Mouse (Mus musculus): Measurements from ENCODE around the gene Dlg4.
"Not testable (repeated sequence)": the region's sequence is repeated elsewhere in the genome, so short reads cannot be mapped to it uniquely, and the experiment has no call there.

Dlg4 gene

DNA sequence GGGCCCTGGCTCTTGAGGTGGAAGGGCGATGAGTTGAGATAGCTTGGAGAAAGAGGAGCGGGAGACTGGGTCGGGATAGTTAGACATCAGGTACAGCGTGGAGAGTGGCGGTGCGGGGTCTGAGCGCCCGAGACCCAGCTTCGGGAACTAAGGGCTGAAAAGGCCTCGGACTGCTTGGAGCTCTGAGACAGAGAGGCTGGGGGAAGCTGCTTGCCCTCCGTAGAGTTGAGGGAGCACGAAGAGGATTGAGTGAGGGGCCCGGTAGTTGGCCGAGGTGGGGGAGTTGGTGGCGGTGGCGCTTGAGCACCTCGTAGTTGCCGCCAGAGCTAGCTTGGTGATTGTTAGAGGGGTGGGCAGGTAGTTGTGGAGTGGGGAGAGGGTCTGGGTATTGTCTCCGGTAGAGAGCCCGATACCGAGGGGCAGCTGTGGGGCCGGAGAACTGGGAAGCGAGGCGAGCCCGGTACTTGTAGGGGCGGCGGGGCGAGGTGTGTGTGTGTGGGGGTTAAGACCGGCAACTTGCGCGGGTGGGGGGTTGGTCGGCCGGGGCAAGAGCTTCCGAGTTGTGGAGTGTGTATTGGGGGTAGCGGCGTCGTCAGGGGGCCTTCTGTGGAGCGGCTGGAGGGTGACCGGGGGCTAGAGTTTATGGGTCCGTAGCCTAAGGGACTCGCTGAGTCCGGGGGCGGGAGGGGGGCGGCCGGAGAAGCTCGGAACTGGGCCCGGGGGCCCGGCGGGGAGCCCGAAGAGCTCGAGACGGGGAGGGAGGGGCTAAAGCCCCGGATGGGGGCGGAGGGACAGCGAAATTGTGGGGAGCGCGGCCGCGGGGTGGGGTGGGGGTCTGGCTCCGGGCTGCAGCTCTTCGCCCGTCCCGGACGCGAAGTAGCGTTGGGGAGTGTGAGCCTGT lies 20.3 kb upstream of the Dlg4 start:
- DNase-seq (ENCODE audit: low read depth, low spot score), result peak; percentile 80

DNA sequence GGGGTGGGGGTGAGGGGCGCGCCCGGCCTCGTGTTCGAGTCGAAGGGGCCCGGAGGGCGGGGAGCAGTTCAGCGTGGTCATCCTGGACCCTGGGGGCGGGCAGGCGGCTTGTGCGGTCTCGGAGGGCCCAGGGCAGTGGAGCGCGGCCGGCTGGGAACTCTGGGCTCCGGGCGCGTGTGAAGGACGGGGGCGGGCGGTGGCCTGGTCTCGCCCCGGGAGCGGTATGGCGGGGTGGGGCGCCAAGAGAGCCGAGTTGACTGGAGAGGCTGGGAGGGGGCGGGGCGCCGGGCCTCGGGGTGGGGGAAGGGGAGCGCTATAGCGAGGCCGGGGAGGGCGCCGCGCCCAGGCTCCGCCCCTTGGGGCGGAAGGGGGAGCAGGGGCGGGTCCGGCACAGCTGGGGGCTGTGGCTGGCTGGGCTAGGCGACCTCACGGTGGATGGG lies 19.7 kb upstream of the Dlg4 start:
- peak; percentile 88 for DNase-seq (ENCODE audit: low read depth, low spot score)

DNA sequence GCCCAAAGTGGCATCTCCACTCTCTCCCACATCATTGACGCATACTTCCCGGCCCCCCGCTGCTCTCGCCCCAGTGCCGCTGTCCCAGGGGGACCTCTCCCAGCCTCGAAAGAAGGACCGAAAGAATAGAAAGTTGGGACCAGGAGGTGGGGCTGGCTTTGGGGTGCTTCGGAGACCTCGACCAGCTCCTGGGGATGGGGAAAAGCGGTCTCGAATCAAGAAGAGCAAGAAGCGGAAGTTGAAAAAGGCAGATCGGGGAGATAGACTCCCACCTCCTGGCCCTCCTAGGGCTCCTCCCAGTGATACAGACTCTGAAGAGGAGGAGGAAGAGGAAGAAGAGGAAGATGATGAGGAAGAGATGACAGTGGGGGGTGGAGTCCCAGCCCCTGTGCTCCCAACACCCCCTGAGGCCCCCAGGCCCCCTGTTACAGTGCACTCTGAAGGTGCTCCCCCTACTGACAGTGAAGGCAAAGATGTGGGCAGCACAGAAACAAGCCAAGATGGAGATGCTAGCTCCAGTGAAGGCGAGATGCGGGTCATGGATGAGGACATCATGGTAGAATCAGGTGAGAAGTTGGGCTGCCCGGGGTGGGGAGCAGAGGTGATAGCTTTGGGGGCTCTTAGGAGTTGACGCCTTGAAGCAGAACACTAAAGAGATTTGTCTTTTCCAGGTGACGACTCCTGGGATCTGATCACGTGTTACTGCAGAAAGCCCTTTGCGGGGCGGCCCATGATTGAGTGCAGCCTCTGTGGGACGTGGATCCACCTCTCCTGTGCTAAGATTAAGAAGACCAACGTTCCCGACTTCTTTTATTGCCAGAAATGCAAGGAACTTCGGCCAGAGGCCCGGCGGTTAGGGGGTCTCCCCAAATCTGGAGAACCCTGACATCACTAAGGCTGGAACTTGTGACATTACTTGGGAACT lies 17.9 kb upstream of the Dlg4 start:
- no peak for DNase-seq (ENCODE audit: low read depth, low spot score)

DNA sequence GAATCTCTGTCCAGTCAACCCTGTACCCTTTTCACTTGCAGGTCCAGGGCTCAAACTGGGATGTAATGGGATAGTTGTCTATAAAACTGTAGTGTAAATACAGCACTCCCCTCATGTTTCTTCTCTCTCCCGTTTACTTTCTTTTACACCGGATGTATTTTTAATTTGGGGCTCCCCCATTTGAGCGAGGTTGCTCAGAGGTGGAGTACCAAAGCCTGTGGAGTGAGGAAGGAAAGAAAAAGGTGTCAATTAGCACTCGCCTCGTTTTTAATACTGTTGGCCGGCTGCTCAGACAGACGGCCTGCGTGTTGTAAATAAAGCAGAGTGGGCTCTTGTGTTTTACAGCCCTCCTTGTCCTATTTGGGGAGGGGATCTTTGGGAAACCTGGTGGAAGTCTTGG lies 17.1 kb upstream of the Dlg4 start:
- DNase-seq (ENCODE audit: low read depth, low spot score), result peak; percentile 49

DNA sequence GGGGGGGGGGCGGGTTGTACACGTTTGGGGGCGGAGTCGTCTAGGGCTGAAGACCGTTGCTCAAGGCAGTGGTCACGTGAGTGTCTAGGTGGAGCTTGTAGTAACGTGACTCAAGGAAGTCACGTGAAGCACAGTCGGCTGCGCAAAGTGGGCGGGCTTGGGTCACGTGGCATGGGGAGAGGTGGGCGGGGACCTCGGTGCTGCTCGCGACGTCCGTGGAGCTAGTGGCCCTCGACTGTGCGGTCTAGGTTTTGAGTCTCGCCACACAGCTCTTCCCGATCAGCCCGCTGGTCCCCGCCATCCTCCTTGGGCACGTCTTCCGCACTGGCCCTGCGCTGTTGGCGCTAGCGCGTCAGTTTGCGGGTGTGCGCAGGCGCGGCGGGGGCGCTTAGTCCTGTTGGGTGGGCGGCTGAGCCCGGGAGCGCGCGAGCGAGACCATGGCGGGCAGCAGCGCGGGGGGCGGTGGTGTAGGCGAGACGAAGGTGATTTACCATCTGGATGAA lies 16.3 kb upstream of the Dlg4 start, which contains the start of gene Dvl2:
Dvl2 (plus strand) TSS at position 200 of the 503 bp plus-strand sequence.
- peak; percentile 98 for DNase-seq (ENCODE audit: low read depth, low spot score)

DNA sequence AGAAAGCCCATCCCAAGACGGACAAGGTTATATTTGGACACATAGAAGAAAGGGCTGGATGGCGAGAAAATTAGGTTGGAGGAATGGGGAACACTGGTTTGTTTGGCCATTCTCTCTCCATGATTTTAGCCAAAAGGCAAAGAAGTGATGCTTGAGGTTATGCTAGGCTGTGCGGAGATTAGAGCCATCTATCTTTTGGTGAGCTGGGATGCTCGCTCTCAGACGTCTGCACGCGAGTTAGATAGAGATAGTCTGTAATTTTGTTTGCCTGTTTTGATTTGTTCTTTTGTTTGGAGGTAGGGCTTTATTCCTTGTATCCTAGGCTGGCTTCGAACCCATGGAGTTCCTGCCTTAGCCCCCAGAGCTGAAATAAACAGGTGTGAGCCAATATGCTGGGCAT lies 15.6 kb upstream of the Dlg4 start:
- DNase-seq (ENCODE audit: low read depth, low spot score), result no peak

DNA sequence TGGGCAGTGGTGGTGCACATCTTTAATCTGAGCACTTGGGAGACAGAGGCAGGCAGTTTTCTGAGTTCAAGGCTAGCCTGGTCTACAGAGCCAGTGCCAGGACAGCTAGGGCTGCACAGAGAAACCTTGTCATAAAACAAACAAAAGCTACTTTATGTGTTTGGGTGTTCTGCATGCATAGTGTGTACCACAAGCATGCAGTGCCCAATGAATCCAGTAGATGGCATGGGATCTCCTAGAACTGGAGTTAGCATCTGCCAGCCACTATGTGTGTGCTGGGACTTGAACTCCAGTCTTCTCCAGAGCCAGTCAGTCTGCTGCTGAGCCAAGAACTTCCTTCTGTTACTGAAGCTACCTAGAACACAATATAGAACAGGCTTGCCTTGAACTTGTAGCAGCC lies 14.9 kb upstream of the Dlg4 start:
- DNase-seq (ENCODE audit: low read depth, low spot score), result peak; percentile 76

DNA sequence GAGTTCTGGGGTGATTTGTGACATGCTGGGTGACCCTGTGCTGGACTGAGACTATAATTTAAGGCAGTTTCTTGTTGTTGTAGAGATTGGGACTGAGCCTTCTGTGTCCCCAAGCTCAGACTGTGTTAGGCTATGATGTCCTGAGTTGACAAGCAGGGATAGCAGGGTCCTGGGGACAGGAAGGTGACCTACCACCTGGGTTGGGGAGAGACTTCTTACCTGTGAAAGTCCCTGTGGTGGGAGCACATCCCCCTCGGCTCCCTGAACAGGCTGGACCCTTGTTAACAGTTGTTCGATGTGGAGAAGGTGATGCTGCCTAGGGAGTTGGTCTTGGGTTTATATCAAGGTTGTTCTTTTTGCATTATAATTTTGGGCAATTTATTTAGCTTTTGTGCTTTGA lies 14.3 kb upstream of the Dlg4 start:
- DNase-seq (ENCODE audit: low read depth, low spot score), result no peak

DNA sequence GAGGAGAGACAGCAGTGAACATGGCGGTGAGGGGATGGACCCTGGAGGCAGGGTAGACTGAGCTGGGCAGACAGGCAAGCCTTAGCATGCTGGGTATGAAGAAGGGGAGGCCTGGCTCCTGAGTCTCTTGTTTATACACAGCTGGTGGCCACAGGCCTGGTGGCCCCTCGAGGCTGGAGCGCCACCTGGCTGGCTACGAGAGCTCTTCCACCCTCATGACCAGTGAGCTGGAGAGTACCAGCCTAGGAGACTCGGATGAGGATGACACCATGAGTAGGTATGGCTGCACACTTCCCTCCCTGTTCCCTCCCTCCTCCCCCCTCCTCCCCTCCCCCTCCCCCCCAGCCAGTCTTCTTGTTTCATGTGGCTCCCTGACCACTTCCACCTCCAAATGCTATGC lies 11.2 kb upstream of the Dlg4 start:
- DNase-seq (ENCODE audit: low read depth, low spot score), result peak; percentile 64

DNA sequence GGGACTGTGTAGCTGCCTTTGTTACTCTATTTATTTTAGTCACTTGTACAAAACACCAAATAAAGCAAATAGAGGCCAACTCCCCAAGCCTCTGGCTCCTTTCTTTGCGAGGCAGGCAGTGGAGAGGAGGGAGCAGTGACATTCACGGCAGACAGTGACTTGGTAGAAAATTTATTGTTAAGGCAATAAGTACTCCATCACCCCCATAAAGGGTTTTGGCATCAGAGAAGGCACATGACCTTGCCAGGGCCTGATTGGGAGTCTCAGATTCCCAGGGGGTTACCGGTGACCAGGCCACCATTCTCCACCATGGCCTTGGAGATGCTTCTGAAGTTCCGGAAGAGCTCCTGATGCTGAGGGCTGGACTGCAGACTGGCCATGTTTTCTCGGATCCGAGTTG lies 6.7 kb upstream of the Dlg4 start:
- no peak for DNase-seq (ENCODE audit: low read depth, low spot score)

DNA sequence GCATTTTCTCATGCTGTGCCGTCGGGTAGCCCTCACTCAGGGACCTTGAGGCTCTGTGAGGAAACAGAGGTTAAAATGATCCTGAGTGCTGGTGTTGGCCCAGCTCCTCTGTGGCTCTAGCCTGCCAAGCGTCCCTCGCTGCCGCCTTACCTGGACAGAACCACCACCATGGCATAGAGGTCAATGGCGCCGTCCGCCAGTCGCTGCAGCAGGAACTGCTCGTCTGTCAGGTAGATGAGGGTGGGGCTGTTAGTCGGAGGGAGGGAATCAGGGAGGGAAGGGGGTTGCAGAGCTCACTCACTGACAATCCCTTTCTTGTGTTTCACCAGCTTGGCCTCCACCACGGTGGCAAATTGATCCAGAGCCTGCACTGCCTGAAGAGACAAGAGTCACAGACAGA lies 6.2 kb upstream of the Dlg4 start:
- no peak for DNase-seq (ENCODE audit: low read depth, low spot score)

DNA sequence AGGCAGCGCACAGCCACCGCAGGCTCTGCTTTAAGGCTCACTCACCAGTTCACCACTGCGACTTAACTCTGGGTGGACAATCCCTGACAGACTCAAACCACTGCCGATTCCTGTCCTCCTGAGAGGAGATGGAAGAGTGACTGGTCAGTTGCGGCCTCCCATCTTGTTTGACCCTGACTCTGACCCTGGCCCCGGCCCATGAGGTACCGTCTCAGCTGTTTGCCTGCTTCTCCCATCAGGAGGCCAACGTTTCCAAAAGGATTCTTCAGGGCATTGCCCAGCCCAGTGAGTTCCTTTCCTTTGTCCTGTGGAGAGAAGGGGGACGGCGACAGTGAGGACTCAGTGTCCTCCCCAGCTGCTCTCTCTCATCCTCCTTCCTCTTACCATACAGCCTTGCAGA lies 5.8 kb upstream of the Dlg4 start:
- no peak for DNase-seq (ENCODE audit: low read depth, low spot score)

DNA sequence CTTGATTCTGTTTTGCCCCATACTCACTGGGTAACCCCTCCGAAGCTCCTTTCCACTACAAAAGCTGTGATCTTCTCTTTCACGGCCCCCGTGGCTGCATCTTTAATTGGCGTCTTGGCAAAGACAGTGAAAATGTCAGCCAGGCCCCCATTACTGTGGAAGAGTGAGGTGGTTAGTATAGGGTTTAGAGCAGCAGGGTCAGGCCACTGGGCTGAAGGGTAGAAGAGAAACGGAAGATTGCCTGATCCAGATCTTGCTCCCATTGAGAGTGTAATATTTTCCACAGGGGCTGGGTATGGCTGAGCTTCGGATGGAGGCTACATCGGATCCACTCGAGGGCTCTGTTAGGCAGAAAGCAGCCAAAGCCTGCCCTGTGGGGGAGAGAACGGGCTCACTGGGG lies 3.8 kb upstream of the Dlg4 start:
- no peak for DNase-seq (ENCODE audit: low read depth, low spot score)

DNA sequence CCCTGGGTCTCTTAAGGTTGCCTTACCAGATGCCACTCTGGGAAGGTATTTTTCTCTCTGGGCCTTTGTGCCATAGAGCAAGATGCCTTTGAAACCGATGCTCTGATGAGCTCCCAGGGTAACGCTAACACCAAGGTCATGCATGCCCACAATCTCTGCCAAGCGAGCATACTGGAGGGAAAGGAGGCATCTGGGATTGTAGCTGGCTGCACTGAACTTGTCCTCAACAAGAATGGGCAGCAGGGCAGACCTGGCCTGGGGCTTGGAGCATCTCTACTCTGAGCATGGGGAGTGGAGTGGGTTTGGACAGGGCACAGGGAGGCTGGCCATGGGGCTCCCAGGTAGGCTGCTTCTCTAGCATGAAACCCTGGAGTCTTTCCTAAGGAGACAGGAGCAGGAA lies 3.3 kb upstream of the Dlg4 start:
- no peak for DNase-seq (ENCODE audit: low read depth, low spot score)

DNA sequence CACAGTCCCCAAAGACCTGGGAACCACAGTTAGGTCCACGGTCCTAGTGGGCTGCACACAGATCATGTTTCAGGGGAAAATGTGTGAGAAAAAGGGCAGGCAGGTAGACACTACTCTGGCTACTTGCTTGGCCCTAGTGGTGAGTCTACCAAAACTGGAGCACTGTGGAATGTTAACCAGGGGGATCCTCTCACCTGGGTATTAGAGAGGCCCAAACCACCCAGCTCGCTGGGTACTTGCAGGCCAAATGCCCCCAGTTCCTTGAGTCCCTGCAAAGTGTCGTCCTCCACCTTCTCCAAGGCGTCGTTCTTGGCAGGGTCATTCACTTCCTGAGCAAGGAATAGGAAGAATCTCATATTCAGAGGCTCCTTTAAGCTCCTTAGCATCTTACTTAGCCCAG lies 2.7 kb upstream of the Dlg4 start:
- DNase-seq (ENCODE audit: low read depth, low spot score), result no peak

DNA sequence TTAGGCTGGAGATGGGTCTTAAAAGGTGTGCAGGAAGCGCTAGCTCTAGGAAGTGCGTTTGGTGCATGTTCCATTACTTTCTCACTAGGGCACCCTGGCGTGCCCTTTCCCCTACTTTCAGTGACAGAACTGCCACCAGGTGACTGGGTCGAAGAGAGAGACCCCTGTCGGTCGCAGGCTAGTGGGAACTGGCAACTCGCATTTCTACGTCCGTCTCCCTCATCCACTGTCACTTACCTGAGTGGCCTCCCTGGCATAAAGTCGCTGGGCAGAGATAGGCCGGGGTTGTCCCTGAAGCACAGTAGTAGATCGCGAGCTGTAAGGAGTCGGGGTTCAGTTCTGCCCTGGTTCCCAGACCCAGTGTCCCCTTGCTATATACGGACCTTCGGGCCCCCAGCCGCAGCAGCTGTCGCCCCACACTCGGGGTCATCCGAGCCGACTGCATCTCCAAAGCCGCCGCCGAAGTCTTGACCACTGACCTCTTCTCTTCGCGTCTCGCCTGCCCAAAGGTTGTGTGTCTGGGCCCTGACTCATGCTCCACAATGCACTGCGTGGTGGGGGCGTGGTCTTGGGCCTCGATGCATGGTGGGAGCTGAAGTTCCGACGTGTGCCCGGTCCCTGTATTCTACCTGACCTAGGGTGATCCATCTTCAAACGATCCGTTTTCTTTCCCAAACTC lies 1.7 kb upstream of the Dlg4 start, which contains the start of gene Acadvl:
Acadvl (minus strand) TSS at position 532 of the 679 bp plus-strand sequence.
- DNase-seq (ENCODE audit: low read depth, low spot score), result peak; percentile 80

DNA sequence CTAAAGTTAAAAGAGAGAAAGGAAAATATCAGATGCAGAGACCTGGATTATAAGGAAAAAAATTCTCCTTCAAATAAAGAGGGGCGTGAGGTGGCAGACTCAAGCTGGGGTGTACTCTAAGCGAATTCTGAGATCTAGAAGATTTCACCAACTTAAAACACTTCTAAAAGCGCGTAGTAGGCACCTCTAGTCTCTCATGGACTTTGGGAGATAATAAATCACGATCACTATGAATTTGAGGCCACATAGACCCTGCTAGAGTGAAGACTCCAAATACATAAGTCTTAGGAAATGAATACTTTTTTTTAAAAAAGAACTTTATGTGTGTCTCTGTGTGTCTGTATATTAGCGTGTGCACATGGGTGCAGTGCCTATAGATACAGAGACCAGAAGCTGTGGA lies 1.1 kb upstream of the Dlg4 start:
- no peak for DNase-seq (ENCODE audit: low read depth, low spot score)

DNA sequence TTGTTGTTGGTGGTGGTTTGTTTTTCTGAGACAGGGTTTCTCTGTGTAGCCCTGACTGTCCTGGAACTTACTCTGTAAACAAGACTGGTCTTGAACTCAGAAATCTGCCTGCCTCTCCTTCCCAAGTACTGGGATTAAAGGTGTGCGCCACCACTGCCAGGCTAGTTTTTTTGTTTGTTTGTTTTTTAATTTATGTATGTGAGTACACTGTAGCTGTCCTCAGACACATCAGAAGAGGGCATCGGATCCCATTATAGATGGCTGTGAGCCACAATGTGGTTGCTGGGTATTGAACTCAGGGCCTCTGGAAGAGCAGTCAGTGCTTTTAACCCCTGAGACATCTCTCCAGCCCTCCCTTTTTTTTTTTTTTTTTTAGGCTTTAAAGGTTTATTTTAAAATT lies 565 bp upstream of the Dlg4 start:
- DNase-seq (ENCODE audit: low read depth, low spot score), result not testable (repeated sequence)

DNA sequence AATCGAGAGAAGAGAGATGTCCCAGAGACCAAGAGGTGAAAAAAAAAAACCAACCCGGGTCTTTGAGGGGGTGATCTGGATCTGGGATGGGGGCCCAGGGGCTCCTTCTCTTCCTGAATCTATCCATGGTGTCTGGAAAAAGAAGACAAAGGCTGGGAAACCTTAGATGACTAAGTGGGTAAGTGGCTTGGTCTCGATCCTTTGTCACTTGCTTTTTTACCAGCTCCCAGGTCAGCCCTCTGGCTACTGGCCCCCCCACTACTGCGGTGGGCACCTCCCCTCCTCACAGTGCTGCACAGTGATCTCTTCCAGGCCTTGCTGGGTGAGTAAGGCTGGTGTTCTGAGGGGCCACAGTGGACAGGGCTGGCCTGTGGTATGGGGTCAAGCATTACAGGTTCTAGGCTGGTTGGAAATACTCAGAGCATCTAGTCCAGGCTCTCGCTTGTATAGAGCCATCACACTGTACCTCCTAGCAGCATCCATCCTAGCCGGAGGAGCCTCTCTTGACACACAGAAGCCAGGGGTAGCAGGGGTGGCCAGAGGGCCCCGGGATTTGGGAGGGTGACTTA lies 541 bp downstream of the Dlg4 start:
- DNase-seq (ENCODE audit: low read depth, low spot score), result no peak

DNA sequence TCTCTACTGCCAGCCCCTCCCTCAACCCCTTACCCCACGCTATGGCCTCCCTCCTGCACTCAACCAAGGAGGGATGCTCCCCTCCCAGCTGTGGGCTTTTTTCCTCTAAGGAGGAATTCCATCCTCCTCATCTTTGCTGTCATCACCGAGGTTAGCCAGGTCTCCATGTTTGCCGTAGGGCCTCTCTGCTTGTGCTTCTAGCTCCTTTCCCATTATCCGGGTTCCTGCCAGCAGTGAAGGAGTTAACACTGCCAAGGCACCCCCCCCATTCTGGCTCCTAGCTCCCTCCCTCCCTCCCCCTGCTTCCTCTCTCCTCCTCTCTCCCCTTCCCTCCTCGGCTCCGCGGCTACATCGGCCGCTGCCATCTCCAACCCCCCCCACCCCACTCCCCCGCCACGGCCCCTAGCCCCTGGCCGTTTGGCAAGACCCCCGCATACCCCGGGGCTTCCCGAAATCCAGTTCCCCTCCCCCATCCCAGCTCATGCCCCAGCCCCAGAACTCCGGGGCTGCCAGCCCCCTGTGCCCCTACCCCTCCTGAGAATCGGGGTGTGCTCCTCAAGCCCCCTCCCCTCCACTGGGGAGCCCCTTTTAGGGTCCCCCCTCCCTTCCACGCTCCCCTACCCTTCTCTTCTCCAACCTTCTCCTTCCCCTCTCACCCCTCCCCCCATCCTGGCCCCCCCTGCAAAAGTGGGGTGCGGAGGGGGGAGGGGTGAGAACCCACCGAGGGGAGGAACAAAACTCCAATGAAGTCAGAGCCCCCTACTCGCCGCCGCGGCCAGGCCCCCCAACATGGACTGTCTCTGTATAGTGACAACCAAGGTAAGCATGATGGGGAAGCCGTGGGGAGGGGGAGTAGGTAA lies 1.6 kb downstream of the Dlg4 start:
- peak; percentile 63 for DNase-seq (ENCODE audit: low read depth, low spot score)

All from CD4-positive helper T cell, adult 2 months (primary cell).